Mouse (Mus musculus) C2C12 (cell line): Measurements from ENCODE around the gene Fgf7. TPM values are rescaled to one million over a fixed set of nuclear protein-coding genes. Genes with fewer than 3 reads are reported as not detected.

Experiments used
- H3K27me3 ChIP-seq: one replicate; pipeline ENCODE4 v1.6.1; 2011; ENCODE audit not compliant: control insufficient read depth, insufficient read depth, insufficient read length
- H3K36me3 ChIP-seq: one replicate; pipeline ENCODE4 v1.6.1; 2011; ENCODE audit not compliant: control insufficient read depth, insufficient read depth
- H3K4me3 ChIP-seq: one replicate; pipeline ENCODE4 v1.5.1; 2011; ENCODE audit warnings: mild to moderate bottlenecking, control low read depth; ENCODE audit not compliant: poor library complexity, insufficient read depth, severe bottlenecking
- H3K79me2 ChIP-seq: one replicate; pipeline ENCODE4 v1.6.1; 2011; ENCODE audit not compliant: control insufficient read depth, insufficient read depth
- H3K79me3 ChIP-seq: one replicate; pipeline ENCODE4 v1.6.1; 2011; ENCODE audit warnings: low read depth, control low read depth
- H3ac ChIP-seq: one replicate; pipeline ENCODE3; 2011; ENCODE audit warnings: low read depth; ENCODE audit not compliant: control insufficient read depth, insufficient read length
- CEBPB ChIP-seq: IDR thresholded peaks from one replicate; pipeline ENCODE4 v1.6.1; 2011; ENCODE audit warnings: low read depth, mild to moderate bottlenecking, control low read depth, moderate library complexity
- CTCF ChIP-seq: IDR thresholded peaks from one replicate; pipeline ENCODE4 v1.5.1; 2011; ENCODE audit not compliant: control insufficient read depth, insufficient read depth, insufficient read length
- FOSL1 ChIP-seq: IDR thresholded peaks from one replicate; pipeline ENCODE4 v1.8.0; 2011; ENCODE audit warnings: mild to moderate bottlenecking, low read length; ENCODE audit not compliant: poor library complexity, insufficient read depth, severe bottlenecking
- MAX ChIP-seq: IDR thresholded peaks from one replicate; pipeline ENCODE4 v1.6.1; 2011; ENCODE audit warnings: mild to moderate bottlenecking, control low read depth
- MYOD1 ChIP-seq: IDR thresholded peaks from one replicate; pipeline ENCODE4 v1.6.1; 2011; ENCODE audit warnings: low read depth; ENCODE audit not compliant: control insufficient read depth, insufficient read length
- MYOG ChIP-seq: IDR thresholded peaks from one replicate; pipeline ENCODE4 v1.6.1; 2011; ENCODE audit not compliant: control insufficient read depth, insufficient read length; ENCODE audit errors: extremely low read depth
- USF1 ChIP-seq: IDR thresholded peaks from one replicate; pipeline ENCODE4 v1.6.1; 2011; ENCODE audit warnings: low read depth, mild to moderate bottlenecking, control low read depth, moderate library complexity
- polyA plus RNA-seq: library from polyadenylated mRNA; unstranded; fragments of >200 nt; fragmentation: generic; extraction: Trizol; gene quantifications from one replicate; pipeline ENCODE4 v1.2.1, GENCODE M21; 2012; ENCODE audit warnings: missing spikeins

The Fgf7 gene
- polyA plus RNA-seq, 1 experiment: 2.6 TPM

- Histone ChIP-seq H3ac (no peak overlapping the region), H3K4me3 (no peak overlapping the region), H3K36me3 (peaks cover 45% of the 10 kb centered on the region), H3K27me3 (no peaks in the 10 kb centered on the region), H3K79me3 (peaks cover 38% of the 10 kb centered on the region), H3K79me2 (peaks cover 79% of the 10 kb centered on the region)
- TF ChIP-seq MYOD1: no peak
- no peak for TF ChIP-seq FOSL1
- TF ChIP-seq CTCF: no peak
- no peak for TF ChIP-seq MAX
- no peak for TF ChIP-seq CEBPB
- no peak for TF ChIP-seq USF1
- no peak for TF ChIP-seq MYOG
Measured at GRCm38 (mm10) chr2:126084326-126084725, 49.9 kb downstream of the Fgf7 start.

DNA sequence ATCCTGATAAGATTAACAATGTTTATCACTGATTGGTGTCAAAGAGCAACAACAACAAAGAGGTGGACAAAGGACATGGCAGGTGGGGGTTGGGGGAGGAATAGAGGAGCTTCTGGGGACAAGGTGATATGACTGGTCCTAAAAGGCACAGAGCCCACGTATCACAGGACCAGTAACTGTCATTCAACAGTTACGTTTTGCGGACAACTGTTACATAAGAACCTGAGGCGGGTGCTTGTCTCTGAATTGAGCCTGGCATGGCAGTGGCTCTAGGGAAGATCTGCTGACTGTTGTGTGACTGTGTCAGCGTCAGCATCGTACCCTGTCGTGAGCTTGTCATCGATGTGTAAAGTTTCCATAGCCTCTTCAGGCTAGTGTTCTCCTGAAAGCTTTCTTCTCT is 51.7 kb downstream of the Fgf7 start:
- no peak for TF ChIP-seq CEBPB
- TF ChIP-seq USF1: no peak
- no peak for TF ChIP-seq MYOG
- no peak for TF ChIP-seq FOSL1
- no peak for TF ChIP-seq CTCF
- H3K79me3 ChIP-seq: peaks cover 25% of the 10 kb centered on the region
- peaks cover 63% of the 10 kb centered on the region for H3K79me2 ChIP-seq
- no peaks in the 10 kb centered on the region for H3K27me3 ChIP-seq
- H3ac ChIP-seq: no peak overlapping the region
- no peak overlapping the region for H3K4me3 ChIP-seq
- peaks cover 49% of the 10 kb centered on the region for H3K36me3 ChIP-seq

GRCm38 (mm10) chr2:126090432-126090831 is 56.0 kb downstream of the Fgf7 start:
- H3K4me3 ChIP-seq: no peak overlapping the region
- H3K36me3 ChIP-seq: peaks cover 53% of the 10 kb centered on the region
- TF ChIP-seq MYOG (no peak), USF1 (no peak), CEBPB (no peak), MAX (no peak), FOSL1 (no peak), CTCF (no peak), MYOD1 (no peak)
- H3K79me2 ChIP-seq: peaks cover 23% of the 10 kb centered on the region
- H3ac ChIP-seq: no peak overlapping the region
- H3K27me3 ChIP-seq: no peaks in the 10 kb centered on the region
- H3K79me3 ChIP-seq: peaks cover 5% of the 10 kb centered on the region

DNA sequence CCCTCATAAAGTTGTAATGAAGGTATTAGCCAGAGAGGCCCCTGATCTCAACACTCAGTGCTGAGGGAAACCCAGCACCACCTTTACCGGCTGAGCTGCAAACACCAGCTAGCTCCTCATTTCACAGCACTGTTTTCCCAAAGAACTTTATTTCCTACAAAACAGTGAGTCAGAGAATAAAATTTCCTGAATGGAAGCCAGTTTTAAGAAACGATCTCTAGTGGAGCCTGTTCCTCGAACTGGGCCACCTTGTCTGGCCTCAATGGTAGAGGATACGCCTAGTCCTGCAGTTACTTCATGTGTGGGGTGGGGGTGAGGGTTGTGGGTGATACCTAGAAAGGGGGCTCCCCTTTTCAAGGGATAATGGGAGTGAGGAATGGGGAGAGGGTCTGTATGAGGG is 60.2 kb downstream of the Fgf7 start:
- no peak for TF ChIP-seq FOSL1
- TF ChIP-seq CEBPB: no peak
- TF ChIP-seq MAX: no peak
- TF ChIP-seq USF1: no peak
- no peak for TF ChIP-seq MYOG
- no peak for TF ChIP-seq MYOD1
- TF ChIP-seq CTCF: no peak
- peaks cover 21% of the 10 kb centered on the region for H3K36me3 ChIP-seq

More for the DNA sequence above, 60.2 kb downstream of the Fgf7 start:
- Histone ChIP-seq H3K79me3 (no peaks in the 10 kb centered on the region), H3K79me2 (no peaks in the 10 kb centered on the region), H3ac (no peak overlapping the region), H3K4me3 (no peak overlapping the region), H3K27me3 (no peaks in the 10 kb centered on the region)

Other genes with a start within 250 kb of the Fgf7 start
- gene Galk2, start 175.5 kb upstream of the Fgf7 start, polyA plus RNA-seq: 21.2 TPM
- gene Cops2, start 175.5 kb upstream of the Fgf7 start, polyA plus RNA-seq: 52.7 TPM
- not detected for gene Fam227b, start 117.3 kb downstream of the Fgf7 start, polyA plus RNA-seq
- gene Dtwd1, start 117.5 kb downstream of the Fgf7 start, polyA plus RNA-seq: 8.3 TPM
- gene Gm17555, start 180.4 kb downstream of the Fgf7 start, polyA plus RNA-seq: not detected